Mouse (Mus musculus) T-cell, adult 66 days (primary cell): ENCODE measurements around the gene Phlda1. TPM values are rescaled to one million over a fixed set of nuclear protein-coding genes. Genes with fewer than 3 reads are reported as not detected.

ENCODE experiments used
- total RNA-seq, 2 experiments: library from RNA; stranded (reverse); gene quantifications; 3 replicates in 1 of 2; 4 replicates in 1 of 2; pipeline ENCODE4 v1.2.4; 2023

Phlda1 gene
- total RNA-seq = 10 to 100 TPM in 1 of 2 experiments, 1 to 10 TPM in 1; 9.4 to 11.3 TPM

DNA sequence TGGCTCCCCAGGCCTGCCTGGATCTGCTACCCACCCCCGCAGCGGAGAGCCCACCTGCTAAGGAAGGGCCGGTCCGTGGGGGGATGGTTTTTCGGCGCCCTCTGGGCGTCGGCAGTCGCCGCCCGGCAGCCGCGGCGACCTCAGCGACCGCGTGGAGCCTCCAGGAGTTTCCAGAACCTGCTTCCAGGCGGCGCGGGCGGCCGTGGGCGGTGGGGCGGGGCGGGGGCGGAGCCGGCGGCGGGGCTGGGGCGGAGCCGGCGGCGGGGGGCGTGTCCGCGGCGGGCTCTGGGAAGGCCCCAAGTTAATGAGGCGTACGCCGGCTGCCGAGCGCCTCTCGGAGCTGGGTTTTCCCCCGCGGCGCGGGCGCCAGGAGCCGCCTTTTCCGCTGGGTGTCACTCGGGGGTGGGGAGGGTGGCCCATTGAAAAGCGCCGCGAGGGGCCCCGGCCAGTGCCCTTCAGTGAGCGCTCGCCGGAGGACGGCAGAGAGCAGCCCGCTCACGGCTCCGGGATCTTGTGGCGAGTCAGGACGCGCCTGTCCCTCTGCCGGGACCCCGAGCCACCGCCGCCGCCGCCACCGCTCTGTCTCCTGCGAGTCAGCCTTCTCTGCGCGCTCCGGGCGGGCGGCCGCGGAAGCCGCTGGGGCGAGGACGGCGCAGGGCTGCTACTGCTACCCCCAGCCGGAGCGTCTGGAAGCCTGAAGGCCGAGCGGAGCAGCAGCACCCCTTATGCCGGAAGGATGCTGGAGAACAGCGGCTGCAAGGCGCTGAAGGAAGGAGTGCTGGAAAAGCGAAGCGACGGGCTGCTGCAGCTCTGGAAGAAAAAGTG, at the start of gene Phlda1:
Gene Phlda1 (plus strand): TSS at position 186 of the 825 bp plus-strand sequence.

GRCm38 (mm10) chr10:111472686-111473510, 33.2 kb upstream of the Phlda1 start, which contains the start of gene Nap1l1:
Nap1l1 (plus strand) TSS chr10:111473223.

Other genes with a start within 250 kb of the Phlda1 start
- gene Bbs10, start 207.6 kb upstream of the Phlda1 start, total RNA-seq = 1 to 10 TPM; 4.3 TPM
- gene Nap1l1, start 33.1 kb upstream of the Phlda1 start, total RNA-seq = 100 to 1,000 TPM; 161 to 186 TPM